Mouse (Mus musculus) NIH3T3 (cell line): Measurements from ENCODE around the gene Clip1.
"Not testable (repeated sequence)": the region's sequence is repeated elsewhere in the genome, so short reads cannot be mapped to it uniquely, and the experiment has no call there.

Experiments used
- DNase-seq: peaks from one replicate; pipeline ENCODE4 v3.0.0-alpha.2; 2012; ENCODE audit warnings: low read depth

Clip1 gene

DNA sequence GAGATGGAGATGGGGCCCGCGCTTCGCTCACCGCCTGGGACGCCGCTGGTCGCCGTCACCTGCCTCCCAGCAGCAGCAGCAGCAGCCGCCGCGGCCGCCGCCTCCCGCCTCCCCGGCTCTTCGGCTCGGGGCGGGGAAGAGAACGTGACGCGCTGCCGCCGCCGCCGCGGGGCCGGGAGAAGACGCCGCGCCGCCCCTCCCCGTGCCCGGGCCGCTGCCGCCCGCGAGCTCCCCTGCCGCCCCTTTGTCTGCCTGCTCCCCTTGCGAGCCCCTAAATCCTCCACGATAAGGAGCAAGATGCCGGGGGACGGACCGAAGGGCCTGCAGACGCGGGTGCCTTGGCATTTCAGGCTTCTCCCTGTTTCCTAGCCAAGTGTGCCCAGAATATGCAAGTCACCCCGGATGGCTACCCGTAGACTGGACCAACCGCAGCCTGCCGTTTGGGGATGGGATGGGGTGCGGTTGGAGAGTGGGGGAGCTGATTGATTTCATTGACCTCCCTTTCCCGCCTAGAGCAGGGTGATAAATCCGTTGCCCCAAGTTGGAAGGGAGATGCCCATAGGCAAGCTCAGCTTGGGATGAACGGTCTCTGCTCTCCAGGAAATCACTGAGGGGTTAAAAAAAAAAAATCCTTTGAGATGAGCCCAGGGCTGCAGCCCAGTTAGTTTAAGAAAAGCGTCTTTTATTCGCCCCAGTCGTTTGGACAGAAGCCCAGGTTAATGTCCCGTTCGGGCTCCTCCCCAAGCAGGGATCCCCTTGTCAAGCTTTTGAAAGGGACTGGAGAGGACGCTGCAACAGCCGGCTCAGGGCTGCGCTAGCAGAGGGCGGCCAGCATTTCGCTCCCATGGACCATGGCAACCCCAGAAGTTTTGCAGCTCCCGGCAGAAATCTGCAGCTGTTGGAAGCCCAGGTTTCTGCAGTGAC, at the start of gene Clip1:
Gene Clip1 (minus strand): TSS at position 398 of the 924 bp plus-strand sequence.
- peak; percentile 75 for DNase-seq

DNA sequence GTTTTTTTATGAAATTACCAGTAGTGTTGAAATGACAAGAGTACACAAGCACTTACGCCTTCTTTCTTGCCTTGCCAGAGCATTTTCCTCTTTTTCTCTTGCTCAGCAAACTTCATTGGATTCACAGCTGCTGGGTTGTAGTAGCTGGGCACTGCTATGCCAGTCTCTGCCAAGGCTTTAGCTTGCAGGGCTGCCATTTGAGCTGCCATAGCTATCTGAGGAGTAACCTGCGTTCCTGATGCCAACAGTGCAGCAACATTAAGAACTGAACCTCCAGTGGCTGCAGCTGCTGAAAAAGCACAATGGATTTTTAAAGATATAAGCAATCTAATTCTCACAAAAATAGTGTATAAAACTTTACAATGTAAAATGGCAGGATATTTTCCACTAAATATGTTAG, 46.6 kb upstream of the Clip1 start:
- DNase-seq, result no peak

DNA sequence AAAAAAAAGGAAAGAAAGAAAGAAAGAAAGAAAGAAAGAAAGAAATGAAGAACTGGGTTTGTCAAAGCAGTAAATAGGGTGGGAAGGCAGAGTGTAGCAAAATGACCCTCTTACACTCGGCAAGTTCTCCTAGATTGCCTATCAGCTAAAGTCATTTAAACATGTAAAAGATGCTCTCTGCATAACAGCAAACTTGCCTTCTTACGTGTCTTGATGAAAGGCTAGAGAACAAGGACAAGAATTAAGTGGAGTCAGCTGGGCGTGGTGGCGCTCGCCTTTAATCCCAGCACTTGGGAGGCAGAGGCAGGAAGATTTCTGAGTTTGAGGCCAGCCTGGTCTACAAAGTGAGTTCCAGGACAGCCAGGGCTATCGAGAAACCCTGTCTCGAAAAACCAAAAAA, 39.4 kb upstream of the Clip1 start:
- DNase-seq, result not testable (repeated sequence)

DNA sequence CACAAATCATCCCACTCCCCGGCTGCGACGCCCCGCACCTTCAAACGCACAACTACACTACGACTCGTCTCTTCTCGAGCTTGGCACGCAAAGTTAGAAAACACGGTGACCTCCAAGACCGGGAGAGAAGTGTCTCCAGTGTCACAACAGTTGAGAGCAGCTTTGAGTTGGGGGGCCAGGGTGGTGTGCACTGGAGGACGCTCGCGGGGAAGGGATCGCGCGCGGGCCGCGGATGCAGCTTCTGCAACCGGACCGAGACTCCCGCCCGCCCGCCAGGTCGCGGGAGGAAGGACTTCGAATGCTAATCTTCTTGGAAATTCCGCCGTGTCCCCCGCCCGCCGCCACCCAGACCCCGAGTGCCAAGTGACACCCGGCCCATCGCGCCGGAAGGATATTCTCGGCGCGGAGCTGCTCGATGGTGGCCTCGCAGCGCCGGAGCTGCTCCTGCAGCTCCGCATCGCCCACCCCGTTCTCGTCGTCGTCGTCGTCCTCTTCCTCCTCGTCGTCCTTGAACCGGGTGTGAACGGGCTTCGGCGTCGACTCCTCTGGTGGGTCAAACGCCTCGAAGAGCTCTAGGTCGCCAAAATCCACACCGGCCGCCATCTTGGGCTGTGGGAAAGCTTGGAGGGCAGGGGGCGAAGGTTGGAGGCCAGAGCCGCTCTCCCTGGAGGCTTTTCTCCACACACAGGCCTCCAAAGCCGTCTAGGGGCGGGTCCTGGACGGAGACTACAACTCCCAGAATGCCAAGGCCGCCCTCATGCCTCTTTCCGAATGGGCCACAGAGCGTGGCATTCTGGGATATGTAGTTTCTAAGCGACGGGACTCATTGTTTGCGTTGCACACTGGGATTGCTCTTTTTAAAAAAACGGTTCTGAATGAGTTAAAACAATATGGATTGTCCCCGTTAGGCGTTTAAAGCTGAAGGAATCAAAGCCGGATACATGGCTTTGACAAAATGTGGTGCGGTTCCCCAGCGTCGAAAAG, 36.2 kb upstream of the Clip1 start, which contains the start of gene Zcchc8:
Gene Zcchc8 (minus strand): TSS at position 773 of the 984 bp plus-strand sequence.
- peak; percentile 99 for DNase-seq

DNA sequence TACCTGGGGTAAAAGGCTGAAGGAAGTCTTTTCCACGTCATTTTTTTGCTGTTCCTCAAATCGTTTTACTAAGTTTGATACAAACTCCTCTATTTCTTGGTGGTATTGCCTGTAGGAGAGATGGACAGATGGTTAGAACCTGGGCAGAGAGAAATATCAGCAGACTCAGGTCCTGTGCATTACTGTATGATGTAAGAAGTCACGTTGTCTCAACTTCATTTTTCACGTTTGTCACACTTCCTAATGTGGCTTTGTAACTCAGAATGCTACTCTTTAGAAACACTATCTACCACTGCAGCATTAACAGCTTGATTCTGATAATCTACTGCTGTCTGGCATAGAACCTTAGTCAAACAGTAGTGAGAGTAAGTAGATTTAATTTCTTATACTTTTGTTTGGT, 30.2 kb upstream of the Clip1 start:
- no peak for DNase-seq

DNA sequence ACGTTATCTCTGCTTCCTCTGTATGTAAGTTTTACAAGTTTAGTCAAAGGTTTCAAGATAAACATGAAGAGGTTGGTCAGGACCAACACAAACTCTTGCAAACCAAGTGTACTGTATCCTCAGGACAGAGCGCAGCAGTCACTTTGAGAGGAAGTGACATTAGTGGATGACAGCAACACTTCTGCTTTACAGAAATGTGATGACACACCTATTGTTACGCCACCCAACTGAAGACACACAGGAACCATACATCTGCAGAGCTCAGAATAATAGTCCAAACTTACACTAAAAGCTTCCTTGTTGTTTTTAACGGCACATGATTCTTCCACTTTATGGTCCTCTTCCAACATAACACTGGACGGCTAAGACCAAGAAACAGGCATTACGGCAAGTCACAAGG, 29.4 kb upstream of the Clip1 start:
- no peak for DNase-seq

DNA sequence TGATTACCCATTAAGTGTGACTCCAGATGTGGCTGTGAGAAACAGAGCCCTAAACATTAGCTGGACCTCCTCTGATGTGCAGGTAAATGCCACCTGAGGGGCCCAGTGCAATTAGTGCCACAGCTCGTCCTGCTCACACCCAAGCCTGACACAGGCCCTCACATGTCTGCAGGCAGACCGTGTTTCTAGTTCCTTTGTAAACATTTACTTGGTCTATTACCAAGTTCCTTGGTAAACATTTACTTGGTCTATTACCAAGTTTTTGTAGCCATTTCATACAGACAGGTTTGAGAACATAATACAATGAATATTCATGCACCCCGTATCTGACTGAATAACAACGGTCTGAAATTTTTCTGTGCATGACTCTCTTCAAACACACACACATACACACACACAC, 25.2 kb upstream of the Clip1 start:
- no peak for DNase-seq

DNA sequence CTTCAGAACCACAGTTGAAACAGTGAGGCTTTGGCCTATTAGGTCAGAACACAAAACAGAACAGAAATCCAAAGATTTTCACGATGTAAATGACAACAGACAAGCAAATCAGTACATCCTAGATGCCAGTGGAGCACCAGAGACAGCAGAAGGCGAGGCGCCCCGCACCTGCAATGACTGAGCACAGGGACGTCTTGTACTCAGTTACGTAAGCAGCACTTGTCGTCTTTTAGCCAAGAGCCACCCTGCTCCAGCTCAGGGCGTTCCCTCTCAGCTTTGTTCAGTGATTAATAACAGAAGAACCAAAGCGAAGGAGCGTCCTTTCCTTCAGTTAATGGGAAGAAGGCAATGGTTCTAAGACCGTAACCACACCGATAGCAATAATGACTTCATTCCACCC, 24.2 kb upstream of the Clip1 start:
- DNase-seq, result no peak

DNA sequence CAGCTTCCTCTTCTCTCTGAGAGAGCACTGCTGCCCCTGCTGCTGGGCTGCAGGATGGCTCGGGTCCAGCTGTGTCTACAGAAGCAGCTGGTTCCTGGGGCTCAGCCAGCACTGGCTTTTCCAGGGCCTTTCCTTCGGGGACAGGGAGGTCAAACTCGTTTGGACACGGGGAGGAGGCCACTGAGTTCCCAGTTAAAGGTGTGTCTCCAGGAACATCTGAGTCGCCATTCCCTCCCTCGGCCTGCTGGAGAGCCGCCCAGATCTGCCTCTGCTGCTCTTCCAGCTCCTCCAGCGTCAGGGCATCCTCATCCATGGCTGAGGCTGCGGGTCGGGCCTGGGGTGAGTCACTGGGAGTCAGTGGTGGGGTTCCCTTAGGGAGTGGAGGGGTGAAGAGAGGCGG, 16.2 kb upstream of the Clip1 start:
- DNase-seq, result peak; percentile 85

DNA sequence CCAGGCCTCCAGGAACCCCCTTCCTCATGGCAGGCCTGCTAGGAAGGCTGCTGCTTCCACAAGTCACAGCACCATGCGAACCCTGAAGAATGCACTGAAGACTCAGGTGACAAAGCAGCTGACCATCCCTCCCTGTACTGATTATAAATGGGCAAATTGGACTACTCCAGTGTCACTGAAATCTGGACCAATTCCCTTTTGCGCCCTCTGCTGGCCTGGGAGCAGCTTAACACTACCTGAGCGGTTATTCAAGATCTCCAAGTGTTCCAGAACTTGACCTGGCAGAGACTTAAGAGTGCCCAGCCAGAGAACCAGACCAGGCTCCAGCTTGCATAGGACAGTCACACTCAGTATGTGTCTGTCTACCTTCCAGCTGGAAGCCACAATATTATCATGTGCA, 14.8 kb upstream of the Clip1 start:
- DNase-seq, result peak; percentile 90

DNA sequence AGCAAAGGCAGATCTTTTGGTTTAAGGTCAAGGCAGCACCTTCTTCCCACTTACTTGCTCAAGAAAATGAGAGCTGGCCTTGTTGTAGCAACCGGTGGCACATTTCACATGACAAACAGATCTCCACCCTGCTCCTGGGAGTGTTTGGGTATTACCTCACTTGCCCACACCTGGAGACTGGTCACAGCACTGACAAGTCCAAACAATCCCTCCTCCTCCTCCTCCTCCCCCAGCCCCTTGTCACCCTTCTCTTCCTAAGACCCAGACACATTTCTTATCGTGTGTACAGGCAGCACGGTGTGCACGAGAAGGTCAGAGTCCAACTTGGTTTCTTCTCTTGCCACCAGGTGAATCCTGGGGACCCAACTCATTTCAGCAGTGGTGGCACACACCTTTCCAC, 12.5 kb upstream of the Clip1 start:
- no peak for DNase-seq

DNA sequence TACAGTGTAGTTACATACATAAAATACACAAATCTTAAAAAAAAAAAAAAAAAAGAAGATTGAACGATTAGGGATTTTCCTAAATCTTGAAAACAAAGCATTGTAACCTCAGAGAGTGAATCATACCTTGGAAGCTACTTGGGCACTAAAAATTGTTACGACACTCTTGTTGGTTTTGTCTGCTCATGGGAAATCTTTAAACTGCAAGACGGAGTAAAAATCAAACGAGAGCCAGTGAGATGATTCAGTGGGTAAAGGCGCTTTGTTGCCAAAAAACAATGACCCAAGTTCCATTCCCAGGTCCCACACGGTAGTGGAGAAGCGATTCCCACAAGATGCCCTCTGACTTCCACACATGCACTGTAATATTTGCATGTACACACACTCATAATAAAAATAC, 11.8 kb upstream of the Clip1 start:
- DNase-seq, result peak; percentile 71

DNA sequence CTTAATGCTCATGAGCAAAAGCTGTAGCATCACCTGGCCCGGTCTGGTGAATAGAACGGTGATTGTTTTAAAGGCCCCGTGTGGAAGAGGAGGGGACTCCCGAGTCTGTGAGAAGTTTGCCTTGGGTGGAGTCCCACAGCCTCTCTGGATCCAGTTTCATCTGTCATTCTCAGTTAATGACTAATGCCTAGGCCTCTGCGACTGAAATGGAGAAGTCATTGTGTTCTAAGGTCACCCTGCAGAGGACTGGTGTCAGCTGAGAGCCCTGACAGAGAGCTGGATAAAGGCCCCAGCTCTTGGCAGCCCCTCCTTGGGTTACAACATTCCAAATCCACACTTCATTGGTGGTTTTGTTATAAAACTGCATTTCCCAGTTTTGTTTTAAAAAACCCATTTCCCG, 10.1 kb upstream of the Clip1 start:
- peak; percentile 51 for DNase-seq

DNA sequence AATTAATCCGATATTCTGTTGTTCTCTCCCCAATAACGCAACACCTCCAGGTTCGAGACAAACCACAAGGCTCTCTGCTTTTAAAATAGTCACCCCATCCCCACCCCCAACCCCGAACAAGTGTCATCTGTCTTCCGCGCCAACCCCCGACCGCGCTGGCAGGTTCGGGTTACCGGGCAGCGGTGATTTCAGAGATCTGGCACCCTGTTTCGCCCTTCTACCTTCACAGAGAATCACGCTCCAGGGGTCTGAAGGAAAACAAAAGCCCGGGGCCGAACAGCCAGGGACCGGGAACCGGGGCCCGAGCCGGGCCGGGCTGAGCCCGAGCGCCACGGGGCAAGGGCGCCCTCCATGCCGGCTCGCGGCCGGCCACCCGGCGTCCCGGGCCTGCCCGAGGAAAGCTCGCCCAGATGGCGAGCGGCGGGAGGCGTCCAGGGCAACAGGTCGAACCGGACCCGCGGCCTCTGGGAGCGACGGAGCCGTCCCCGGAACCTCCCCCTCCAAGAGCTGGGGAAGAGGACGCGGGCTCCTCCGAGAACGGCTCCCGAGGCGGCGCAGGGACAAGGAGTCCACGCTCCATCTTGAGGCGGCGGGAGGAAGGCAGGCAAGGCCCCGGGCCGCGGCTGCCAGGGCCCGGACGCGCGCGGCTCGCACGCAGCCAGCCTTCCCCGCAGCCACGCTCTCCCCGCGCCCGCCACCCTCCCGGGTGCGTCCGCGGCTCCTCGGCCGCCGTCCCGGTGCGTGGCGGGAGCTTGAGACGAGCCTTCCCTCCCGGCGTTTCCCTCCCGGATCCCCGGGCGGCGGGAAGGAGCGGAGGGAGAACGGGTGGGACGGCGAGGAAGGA, 819 bp downstream of the Clip1 start:
- peak; percentile 67 for DNase-seq

DNA sequence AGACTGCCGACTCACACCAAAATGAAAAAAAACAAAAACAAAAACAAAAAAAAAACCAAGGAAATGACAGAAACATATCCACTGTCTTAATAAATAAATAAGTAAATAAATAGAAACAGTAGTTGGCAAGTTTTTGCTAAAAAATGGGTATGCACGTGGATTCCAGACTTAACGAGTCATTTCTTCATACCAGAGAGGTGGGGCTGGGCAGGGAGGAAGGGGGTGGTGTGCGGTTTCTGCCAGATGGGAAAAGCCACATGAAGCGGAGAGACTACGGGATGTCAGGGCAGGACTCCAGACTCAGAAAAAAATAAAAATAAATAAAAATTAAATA, 1.4 kb downstream of the Clip1 start:
- DNase-seq, result peak; percentile 76

DNA sequence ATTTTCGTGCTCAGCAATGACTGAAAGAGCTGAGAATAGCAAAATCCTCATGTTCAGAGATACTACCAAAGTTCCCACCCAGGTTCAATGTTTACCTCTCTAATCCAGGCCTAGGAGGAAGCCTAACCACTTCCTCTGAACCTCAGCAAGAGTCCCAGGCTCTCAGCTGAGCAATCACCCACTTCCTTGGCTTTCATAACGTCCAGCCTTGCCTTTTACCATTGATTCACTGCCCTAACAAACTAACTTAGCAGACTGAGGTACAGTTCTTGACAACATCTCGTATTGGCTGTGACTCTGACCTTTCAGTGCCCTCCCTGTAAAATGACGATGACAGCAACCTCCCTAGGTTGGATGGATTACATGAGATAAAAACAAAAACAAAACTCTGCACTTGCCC, 2.0 kb downstream of the Clip1 start:
- DNase-seq, result no peak

DNA sequence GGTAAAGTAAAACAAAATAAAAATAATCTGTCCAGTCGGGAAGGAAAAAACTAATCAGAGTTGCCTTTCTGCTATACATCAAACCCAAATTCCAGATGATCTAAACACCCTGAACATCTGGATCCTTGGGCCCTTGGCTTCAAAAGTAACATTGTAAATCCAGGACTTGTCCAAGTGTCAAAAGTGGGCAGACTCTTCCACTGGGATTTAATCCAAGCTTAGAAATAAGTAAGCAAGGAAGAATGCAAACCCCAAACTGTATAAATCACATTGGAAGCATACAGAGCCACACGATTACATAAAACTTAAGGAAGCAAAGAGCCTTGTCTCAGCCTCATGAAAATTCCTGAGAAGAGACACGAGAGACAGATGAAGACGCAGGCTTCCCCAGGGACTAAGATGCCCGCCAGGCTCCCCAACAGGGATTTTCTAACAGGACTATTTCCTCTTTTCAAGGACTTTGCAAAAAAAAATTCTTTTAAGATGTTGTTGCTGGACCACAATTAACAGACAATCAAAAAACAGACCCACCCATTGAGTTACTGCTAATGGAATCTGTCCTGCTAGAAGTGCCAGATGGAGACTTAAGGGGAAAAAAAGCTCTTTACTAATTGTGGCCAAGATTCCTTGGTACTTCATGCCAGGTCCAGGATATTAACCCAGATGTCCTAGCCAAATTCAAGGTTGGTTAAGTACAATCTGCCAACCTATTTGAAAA, 4.7 kb downstream of the Clip1 start:
- DNase-seq, result peak; percentile 90

DNA sequence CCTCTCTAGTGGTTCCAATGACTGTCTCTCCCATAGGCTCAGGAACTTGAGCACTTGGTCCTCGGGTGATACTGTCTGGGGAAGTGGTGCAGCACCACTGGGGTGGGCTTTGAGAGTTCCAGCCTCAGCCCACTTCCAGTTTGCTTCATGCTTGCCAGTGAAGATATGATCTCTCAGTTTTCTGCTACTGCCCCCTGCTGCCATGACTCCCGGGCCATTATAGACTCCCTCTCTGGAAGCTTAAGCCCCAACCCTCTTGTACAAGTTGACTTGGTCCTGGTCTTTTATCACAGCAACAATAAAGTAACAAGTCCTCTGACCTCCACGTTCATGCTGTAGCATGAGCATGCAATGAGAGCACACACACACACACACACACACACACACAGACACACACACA, 5.3 kb downstream of the Clip1 start:
- DNase-seq, result no peak

DNA sequence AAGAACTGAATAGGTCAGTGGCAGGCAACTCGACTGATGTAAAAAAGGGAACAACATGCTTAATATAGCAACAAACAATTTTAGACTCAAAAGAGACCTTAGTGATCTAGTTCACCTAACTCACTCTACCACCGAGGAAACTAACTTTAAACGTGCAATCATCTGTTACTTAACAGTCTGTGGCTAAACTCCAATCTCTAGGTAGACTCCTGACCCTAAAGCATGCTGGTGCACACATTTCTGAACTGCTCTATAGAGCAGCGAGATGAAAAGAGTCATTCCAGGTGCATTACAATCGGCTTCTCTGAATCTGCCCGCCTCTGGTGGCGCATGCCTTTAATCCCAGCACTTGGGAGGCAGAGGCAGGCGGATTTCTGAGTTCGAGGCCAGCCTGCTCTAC, 8.7 kb downstream of the Clip1 start:
- DNase-seq, result no peak

DNA sequence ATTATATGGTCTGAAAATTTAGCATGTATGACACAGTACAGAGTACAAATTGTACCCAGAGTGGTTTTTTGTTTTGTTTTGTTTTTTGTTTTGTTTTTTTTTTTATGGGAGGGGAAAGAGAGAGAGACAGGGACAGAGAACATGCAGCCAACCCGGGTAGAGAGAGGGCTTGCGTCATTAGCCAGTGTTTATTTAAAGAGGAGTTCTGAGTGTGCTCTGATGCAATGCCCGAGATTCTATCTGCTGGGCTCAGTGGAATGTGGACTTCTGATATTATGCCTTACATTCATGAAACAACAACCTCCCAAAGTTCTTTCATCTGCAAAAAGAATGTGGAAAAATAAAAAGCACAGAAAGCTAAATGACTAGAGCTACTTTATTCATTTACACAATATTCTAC, 9.2 kb downstream of the Clip1 start:
- peak; percentile 78 for DNase-seq

DNA sequence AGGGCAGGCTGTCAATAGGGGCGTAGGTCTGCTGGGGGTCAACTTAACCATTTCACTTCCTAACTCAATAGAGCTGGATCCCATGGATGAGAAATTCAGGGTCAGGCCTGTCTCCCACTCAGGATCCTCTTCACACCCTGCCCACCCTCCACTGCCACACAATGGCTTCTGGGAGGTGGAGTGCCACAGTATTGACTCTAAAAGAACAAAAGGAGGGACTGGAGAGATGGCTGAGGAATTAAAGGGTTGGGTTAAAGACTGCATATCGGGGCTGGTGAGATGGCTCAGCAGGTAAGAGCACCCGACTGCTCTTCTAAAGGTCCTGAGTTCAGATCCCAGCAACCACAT, 13.0 kb downstream of the Clip1 start:
- DNase-seq, result no peak
